Mouse (Mus musculus): Measurements from ENCODE around the gene Car14.

GRCm38 (mm10) chr3:95887596-95887995 lies 16.9 kb downstream of the Car14 start:
- TF ChIP-seq POLR2A (IDR thresholded peaks at IDR 0.05; ENCODE audit: low read depth, low read length): peak; percentile 77; the same call in 1 of the 2 replicates
- TF ChIP-seq CTCF (IDR thresholded peaks at IDR 0.05; ENCODE audit: extremely low read depth, insufficient read length, insufficient replicate concordance, low read depth, low read length): no peak

Data from small intestine, adult 2 months (tissue).